Mouse (Mus musculus) cerebellum, adult 2 months (tissue): ENCODE data around the gene Chd2.

Experiments used
- CTCF ChIP-seq: fragments of 200-500 bp; IDR thresholded peaks from 2 replicates; pipeline ENCODE4 v1.5.1; 2011; ENCODE audit warnings: low read depth, mild to moderate bottlenecking, control low read depth, low read length, moderate library complexity, borderline replicate concordance; ENCODE audit not compliant: insufficient read depth
- POLR2A ChIP-seq: fragments of 200-500 bp; IDR thresholded peaks from 2 replicates; pipeline ENCODE4 v1.6.1; 2011; ENCODE audit warnings: low read length, control low read depth, borderline replicate concordance; ENCODE audit not compliant: insufficient read depth

DNA sequence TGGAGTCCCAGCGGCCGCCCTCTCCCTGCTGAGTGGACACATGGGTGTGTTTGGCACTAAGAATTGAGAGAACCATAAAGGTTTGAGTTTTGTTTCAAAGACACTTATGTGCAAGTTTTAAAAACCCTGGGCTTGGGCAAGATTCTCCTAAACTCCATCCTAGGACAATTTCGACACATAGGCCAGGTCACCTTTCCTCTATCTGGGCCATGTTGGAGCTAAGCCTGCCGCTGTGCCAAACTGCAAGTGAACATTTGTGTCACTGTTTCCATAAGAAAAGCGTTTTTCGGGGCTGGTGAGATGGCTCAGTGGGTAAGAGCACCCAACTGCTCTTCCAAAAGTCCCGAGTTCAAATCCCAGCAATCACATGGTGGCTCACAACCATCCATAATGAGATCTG lies 116.2 kb downstream of the Chd2 start:
- TF ChIP-seq CTCF (no peak), POLR2A (no peak)
